Mouse (Mus musculus): ENCODE measurements around the gene Trex1.
A peak's percentile ranks its signal among the peaks of the same experiment; 100 is the strongest.

Trex1 gene

DNA sequence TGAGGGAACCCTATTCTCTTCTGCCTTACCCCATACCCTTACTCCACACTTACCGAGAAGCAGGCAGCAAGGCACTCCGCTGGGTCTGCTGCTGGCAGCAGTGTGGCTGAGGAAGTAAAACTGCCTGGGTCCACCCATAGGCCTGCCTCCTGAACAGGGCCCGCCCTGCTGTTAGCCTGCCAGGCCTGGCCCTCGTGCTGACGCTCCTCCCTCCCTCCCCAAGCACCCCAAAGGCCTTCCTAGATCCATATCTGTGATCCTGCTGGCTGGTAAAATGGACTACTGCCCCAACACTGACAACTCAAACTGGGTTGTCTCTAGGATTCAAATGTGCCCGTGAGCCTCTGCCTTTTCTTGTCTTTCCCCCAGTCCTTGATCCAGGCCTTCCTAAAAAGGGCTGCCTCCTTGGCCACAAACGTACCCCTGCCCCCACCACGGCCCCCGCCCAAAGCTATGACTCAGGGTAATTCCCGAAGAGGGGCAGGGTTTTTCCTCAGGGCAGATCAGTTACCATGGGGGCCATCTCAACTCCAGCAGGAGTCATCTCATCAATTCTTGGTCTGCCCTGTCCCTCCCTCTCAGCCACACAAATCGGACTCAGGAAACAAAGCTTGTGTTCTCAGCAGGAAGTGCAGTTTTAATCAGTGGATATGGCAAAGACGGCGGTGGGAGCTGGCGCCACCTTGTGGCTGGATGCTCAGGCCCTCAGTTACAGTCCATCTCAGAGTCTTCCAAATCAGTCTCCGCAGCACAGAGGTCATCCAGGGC is at the start of gene Trex1:
Gene Trex1 (minus strand): TSS at position 599 of the 768 bp plus-strand sequence.
- DNase-seq = peak; percentile 92 to 94

DNA sequence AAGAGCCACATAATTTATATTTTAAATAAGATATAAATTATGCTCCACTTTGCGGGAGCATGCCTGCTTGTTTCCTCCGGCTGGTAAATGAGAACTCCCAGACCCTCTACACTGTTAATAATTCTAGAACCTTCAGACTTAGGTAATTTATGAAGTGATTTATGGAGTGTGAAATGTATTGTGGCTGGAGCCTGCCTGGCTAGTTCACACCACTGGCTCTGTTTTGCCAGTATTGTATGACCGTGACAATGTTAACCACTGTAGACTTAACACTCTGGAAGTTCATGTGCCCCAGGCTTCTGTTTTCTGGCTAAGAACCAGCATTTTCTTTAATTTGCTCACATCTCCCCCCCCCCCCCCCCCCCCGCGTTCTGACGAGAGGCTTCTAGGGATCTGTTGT is 47.8 kb upstream of the Trex1 start:
- DNase-seq = no peak

GRCm38 (mm10) chr9:109105648-109106047 is 46.1 kb upstream of the Trex1 start:
- DNase-seq = no peak

DNA sequence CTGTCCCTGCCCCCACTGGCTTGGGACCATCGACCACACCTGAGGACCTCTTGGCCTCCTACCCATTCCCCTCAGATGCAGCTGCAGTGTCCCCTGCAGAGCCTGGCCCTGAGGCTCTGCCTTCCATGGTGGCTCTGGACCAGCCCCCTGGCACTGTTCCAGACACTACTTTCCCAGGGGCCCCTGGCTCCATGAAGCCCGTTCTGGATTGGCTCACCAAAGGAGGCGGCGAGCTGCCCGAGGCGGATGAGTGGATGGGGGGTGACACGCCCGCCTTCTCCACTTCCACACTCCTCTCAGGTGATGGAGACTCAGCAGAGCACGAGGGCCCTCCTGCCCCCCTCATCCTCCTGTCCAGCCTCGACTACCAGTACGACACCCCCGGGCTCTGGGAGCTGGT is 45.5 kb upstream of the Trex1 start:
- DNase-seq = peak; percentile 38 to 64

DNA sequence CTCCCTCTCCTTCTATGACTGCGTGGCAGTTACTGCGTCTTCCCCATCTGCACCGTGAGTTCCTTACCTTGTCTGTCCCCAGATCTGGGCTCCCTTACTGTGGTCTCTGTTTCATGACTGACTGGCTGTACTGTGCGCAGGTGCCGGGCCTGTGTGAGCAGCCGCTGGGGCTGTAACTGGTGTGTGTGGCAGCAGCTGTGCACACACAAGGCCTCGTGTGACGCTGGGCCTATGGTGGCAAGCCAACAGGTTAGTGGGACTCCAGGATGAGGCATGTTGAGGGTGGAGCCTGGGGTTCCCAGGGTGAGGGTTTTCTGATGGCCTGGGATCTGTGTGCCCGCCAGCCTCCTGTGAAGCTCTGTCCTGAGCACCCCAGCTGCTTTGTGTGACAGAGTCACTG is 44.5 kb upstream of the Trex1 start:
- DNase-seq = peak in 1 of 2 experiments; percentile 20

DNA sequence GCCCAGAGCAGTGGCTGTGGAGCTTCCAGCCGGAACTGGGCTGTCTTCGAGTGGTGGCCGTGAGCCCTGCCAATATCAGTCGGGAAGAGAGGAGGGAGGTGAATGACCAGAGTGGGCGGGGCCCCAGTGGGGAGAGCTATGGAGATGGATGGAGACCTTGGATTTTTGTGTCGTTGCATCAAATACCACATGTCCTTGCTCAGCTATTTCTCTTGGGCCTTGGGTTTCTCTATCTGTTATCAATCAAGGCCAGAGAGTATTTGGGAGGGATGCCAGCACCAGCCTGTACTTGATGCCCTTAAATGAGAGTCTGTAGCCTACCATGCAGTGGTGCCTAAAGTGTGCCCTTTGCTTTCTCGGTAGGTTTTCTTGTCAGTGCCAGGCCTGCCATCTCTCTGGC is 43.7 kb upstream of the Trex1 start:
- DNase-seq = peak in 1 of 2 experiments; percentile 40

DNA sequence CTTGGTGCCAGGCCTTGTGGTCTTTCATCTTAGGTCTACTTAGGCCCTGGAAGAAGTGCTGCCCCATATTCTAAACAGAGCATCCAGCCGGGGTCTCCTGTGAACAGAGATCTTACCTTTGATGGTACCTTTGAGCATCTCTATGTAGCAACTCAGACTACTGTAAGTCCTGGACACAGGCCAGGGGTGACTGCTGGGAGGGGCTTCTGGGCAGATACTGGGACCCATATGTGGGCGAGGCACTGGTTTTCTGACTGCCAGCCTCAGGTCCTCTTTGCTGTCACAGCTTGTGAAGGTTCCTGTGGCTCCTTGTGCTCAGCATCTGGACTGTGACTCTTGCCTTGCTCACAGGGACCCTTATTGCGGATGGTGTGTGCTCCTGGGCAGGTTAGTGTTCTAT is 43.0 kb upstream of the Trex1 start:
- DNase-seq = no peak

GRCm38 (mm10) chr9:109101933-109102445 is 42.5 kb upstream of the Trex1 start:
- DNase-seq = peak in 1 of 2 experiments; percentile 16

- DNase-seq = peak in 1 of 2 experiments; percentile 22
Observed at GRCm38 (mm10) chr9:109100307-109100928, 40.9 kb upstream of the Trex1 start.

DNA sequence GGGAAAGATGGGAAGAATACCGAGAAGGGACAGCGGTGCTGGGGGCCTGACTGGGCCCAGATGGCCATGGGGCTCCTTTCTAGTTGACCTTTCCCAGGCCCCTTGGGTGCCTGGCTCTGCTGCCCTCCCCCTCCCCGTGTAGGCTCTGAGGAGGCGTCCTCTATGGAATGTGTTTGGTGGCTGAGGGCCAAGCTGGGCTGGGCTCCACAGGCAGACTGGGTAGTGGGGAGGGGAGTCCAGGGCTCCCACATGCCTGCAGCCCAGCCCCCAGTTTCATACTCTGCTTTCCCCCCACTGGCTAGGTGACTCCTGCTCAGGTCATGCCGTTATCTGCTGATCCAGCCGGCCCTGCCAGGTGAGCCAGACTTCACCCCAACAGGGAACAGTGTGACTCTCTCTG is 39.4 kb upstream of the Trex1 start:
- peak; percentile 79 to 86 for DNase-seq

DNA sequence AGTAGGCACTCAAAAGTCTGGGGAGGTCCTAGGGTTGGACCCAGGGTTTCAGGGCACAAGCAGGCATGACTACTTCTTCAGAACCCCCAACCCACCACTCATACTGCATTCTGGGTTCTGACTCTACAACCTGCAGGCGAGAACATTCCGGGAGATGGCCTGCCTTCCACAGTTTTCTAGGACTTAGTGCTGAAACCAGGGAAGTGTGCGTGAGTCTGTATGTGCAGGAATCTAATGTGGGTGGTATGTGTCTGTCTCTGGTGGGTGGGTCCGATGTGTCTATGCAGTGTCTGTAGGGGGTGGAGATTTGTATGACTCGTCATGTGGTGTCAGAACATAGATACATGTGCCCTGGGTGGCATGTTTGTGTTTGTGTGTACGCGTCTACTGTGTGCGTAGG is 38.8 kb upstream of the Trex1 start:
- DNase-seq = peak in 1 of 2 experiments; percentile 22

GRCm38 (mm10) chr9:109097831-109098230 is 38.3 kb upstream of the Trex1 start:
- peak in 1 of 2 experiments; percentile 59 for DNase-seq

DNA sequence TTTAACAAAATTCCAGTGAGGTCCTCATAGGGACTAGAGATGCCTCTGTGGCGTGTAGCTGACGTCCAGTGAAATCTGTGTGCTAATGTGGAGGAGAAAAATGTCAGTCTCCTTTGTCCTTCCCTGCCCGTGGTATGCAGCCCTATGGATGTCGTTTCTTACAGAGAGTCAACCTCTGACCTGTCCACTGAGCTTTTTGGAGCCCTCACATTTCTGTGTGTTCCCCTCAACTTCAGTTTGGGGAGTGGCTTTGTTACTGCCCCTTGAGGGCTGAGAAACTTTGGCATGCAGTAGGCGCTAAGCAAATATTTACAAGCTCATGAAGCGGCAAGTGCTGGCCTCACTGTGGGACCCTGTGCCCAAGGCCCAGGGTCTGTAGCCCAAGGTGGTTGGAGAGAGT is 37.8 kb upstream of the Trex1 start:
- peak; percentile 41 to 50 for DNase-seq

GRCm38 (mm10) chr9:109096856-109097255 is 37.3 kb upstream of the Trex1 start:
- DNase-seq = peak in 1 of 2 experiments; percentile 43

GRCm38 (mm10) chr9:109096251-109096661 is 36.7 kb upstream of the Trex1 start:
- DNase-seq = peak; percentile 32

DNA sequence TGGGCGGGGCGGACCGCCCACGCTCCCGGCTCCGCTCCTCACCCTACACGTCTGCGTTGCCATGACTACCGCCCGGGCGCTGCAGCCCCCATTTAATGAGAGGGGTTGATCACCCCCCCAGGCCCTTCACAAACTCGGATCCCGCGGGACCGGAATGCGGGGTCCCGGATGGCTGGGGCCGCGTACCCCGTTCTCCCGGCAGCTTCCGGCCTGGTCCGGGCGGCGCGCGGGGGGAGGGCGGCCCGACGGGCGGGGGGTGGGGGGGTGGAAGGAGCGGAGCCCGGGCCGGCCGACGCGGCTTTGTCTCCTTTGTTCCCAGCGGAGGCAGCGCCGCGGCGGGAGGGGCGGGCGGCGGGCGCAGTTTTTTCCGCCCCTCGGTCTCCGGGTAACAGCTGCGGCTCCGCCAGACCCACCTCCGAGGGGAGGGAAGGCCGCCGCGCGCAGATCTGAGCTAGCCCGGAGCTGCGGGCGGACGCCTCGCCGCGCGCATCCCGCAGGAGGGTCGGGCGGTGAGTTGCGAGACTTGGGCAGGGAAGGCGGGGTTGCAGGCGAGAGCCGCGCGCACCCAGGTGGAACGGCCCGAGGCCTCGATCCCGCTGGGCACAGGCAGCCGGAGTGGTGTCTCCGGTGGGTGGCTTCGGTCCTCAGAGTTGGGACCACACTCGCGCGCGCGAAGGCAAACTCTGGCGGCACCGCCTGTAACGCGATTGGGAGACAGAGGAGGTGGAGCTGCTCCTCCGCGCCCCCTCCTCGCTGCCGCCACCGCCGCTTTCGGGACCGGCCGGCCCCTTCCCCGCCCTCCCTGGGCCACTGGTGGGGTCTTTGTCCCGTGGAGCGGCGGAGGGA is 35.8 kb upstream of the Trex1 start, which contains the start of gene Plxnb1:
Gene Plxnb1 (plus strand): TSS at position 253 of the 846 bp plus-strand sequence.
- DNase-seq = peak; percentile 79 to 88

DNA sequence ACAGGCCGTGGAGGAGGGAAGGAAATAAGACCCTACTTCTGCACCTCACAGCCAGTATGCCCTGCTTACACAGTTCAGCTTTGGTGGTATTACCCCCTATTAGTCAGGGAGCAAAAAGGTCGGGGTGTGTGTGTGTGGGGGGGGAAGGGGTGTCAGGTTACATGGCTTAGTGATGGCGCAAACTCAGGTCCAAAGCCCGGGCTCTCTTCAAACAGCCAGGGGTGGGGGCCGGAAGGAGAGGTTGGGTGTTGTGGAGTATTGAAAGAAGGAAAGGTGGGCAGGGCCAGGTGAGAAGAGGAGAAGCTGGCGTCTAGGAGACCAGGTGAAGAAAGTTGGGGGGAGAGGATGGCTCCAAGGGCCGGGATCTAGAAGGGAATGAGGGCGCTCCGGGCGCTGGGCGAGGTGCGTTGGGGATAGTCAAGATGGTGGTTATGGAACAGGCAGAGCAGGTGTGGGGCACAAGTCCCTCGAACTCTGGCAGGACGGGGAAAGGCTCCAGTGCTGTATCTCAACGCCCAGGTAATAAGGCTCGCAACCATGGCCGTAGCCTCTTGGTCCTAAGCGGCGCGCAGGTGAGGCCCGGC is 35.1 kb upstream of the Trex1 start:
- peak; percentile 66 to 79 for DNase-seq

GRCm38 (mm10) chr9:109093786-109094552 is 34.4 kb upstream of the Trex1 start:
- DNase-seq = peak; percentile 75 to 79

DNA sequence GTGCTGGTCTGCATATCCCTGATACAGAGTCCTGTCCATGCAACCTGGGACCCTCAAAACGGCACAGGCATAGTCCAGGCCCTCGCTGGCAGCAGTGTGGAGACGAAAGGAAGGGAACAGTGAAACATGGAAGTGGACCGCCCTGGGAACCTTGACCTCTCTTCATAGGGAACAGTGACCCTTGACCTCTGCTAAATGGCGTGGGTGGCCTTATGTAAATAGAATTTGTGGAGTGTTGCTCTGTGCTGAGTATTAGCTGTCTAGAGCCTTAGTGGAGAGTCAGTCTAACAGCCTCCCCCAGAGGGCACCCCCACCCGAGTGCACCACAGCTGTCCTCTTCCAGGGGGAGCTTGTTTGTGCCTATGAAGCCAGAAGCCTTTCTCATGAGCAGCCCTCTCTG is 33.3 kb upstream of the Trex1 start:
- DNase-seq = no peak

GRCm38 (mm10) chr9:109091802-109092201 is 32.3 kb upstream of the Trex1 start:
- DNase-seq = peak in 1 of 2 experiments; percentile 21

GRCm38 (mm10) chr9:109090446-109090845 is 30.9 kb upstream of the Trex1 start:
- DNase-seq = peak; percentile 51 to 59

DNA sequence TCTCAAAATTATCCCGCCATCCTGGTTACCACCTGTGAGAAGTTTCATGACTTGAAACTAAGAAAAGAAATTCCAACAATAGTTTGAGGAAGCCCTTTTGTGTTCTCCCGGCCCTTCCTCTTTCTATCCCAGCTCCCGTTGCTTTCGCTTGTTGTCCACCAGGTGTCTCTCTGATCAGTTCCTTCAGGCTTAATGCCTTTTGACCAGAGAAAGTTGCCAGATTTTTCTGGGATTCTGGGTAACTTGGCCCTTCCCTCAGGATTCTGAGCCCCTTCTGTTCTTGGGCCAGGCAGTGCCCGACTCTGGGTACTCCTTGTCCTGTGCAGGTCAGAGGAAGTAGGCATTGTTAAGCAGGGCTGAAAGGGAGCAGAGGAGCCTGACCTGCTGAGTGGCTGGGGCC is 28.5 kb upstream of the Trex1 start:
- peak in 1 of 2 experiments; percentile 66 for DNase-seq

All from lung, postnatal 4 days (tissue).